Mouse (Mus musculus): Measurements from ENCODE around the gene Fgfr2. TPM values are rescaled to one million over a fixed set of nuclear protein-coding genes. Genes with fewer than 3 reads are reported as not detected.

The Fgfr2 gene
- polyA plus RNA-seq, 1 experiment from 2014 or later = 110 TPM

DNA sequence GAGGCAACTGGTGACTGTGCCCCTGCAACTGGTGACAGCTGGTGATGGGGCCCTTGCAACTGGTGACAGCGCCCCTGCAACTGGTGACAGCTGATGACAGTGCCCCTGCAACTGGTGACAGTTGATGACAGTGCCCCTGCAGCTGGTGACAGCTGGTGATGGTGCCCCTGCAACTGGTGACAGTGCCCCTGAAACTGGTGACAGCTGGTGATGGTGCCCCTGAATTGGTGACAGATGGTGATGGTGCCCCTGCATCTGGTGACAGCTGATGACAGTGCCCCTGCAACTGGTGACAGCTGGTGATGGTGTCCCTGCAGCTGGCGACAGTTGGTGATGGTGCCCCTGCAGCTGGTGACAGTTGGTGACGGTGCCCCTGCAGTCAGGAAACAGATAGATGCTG, 2296.8 kb downstream of the Fgfr2 start:
- H3K4me1 ChIP-seq (ENCODE audit: insufficient read depth, low read depth, low read length) = peaks cover 3% of the 10 kb centered on the region; the same call in 1 of the 2 replicates
- TF ChIP-seq CTCF (IDR thresholded peaks at IDR 0.05) (no peak), EP300 (IDR thresholded peaks at IDR 0.05) (no peak)
- 88% methylated on average over 3 of the region's 3 CpGs for WGBS
- H3K9me3 ChIP-seq (ENCODE audit: low read length) = no peaks in the 10 kb centered on the region
- H3K27me3 ChIP-seq (replicated peaks; ENCODE audit: insufficient read depth, low read length) = no peaks in the 10 kb centered on the region
- ATAC-seq (no peak), DNase-seq (ENCODE audit: low spot score) (no peak)
- no peak overlapping the region for H3K27ac ChIP-seq (ENCODE audit: low read length)
- H3K36me3 ChIP-seq (ENCODE audit: insufficient read depth, low read length) = no peaks in the 10 kb centered on the region
- H3K9ac ChIP-seq (replicated peaks; ENCODE audit: low read depth) = no peak overlapping the region
- no peak overlapping the region for H3K4me2 ChIP-seq (replicated peaks; ENCODE audit: low read depth, low read length)
- no peak overlapping the region for H3K4me3 ChIP-seq (ENCODE audit: low read depth, low read length)

DNA sequence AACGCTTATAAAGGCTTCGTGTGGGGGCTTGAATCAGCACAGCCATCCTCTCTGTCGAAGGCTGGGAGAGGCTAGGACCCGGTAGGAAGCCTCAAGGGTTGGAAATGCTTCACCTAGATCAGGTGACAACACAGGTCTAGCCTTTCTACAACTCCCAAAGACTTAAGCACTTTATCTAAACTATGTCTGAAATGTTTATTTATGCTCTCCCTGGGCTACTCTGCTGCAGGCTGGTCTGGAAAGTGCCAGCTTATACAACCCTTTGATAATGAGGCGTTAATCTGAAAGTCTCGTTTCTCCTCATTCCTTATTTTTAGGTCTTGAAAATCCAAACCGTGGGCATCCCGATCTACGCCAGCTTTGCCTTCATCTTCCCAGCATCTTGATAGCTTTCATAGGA, 2299.2 kb downstream of the Fgfr2 start:
- peaks cover 3% of the 10 kb centered on the region; the same call in 1 of the 2 replicates for H3K4me1 ChIP-seq (ENCODE audit: insufficient read depth, low read depth, low read length)
- 21% methylated on average over 9 of the region's 9 CpGs for WGBS
- H3K4me3 ChIP-seq (ENCODE audit: low read depth, low read length) = no peak overlapping the region
- TF ChIP-seq CTCF (IDR thresholded peaks at IDR 0.05) = no peak
- peak; percentile 72 for TF ChIP-seq EP300 (IDR thresholded peaks at IDR 0.05)
- no peak overlapping the region for H3K9ac ChIP-seq (replicated peaks; ENCODE audit: low read depth)
- peak; percentile 76 for ATAC-seq
- H3K27me3 ChIP-seq (replicated peaks; ENCODE audit: insufficient read depth, low read length) = no peaks in the 10 kb centered on the region
- H3K4me2 ChIP-seq (replicated peaks; ENCODE audit: low read depth, low read length) = no peak overlapping the region
- peak; percentile 68 for DNase-seq (ENCODE audit: low spot score)
- no peaks in the 10 kb centered on the region for H3K36me3 ChIP-seq (ENCODE audit: insufficient read depth, low read length)
- H3K27ac ChIP-seq (ENCODE audit: low read length) = peak overlapping the region; percentile 39
- H3K9me3 ChIP-seq (ENCODE audit: low read length) = no peaks in the 10 kb centered on the region

DNA sequence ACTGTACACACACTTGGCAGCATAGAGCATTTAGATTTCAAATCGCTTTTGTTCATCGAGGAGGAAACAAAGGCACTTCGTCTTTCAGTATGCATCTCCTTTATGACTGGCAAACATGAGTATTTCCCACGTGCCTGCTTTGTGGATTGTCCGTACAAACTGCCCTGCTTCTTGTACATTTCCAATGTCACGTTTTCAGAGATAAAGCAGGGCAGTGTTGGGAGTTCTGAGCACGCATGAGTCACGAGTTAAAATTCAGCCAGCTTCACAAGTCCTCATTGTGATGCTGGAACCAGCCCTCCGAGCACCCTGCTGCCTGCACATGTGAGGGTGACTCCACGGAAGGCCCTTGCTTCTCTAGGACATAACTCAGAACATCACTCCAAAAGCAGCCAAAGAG, 2303.5 kb downstream of the Fgfr2 start:
- Histone ChIP-seq H3K9me3 (ENCODE audit: low read length) (no peaks in the 10 kb centered on the region), H3K27ac (ENCODE audit: low read length) (no peak overlapping the region; the same call in 1 of the 2 replicates), H3K4me1 (ENCODE audit: insufficient read depth, low read depth, low read length) (peaks cover 3% of the 10 kb centered on the region; the same call in 1 of the 2 replicates), H3K36me3 (ENCODE audit: insufficient read depth, low read length) (no peaks in the 10 kb centered on the region), H3K4me2 (replicated peaks; ENCODE audit: low read depth, low read length) (no peak overlapping the region), H3K4me3 (ENCODE audit: low read depth, low read length) (no peak overlapping the region), H3K27me3 (replicated peaks; ENCODE audit: insufficient read depth, low read length) (no peaks in the 10 kb centered on the region), H3K9ac (replicated peaks; ENCODE audit: low read depth) (no peak overlapping the region)
- TF ChIP-seq CTCF (IDR thresholded peaks at IDR 0.05) (no peak), EP300 (IDR thresholded peaks at IDR 0.05) (no peak)
- ATAC-seq (peak; percentile 46), DNase-seq (ENCODE audit: low spot score) (peak; percentile 49)
- 45% methylated on average over 10 of the region's 10 CpGs for WGBS

DNA sequence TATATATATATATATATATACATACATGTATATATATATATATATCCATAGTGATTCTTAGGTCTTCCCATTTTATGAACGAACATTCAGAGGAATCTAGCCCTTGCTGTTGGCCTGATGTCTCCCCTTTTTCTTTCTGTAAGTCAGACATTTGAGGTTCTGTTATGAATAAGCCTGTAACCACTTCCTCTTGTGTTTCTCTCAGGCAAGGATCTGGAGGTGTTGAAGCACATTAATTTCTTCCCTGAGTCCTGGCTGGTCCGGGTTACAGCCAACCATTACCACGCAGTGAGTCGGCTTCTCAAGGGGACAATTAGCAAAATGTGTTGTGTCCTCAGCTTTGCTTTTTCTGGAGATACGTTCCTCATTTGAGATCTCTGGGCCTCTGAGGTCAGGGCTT, 2304.3 kb downstream of the Fgfr2 start:
- H3K4me3 ChIP-seq (ENCODE audit: low read depth, low read length) = no peak overlapping the region
- no peaks in the 10 kb centered on the region for H3K27me3 ChIP-seq (replicated peaks; ENCODE audit: insufficient read depth, low read length)
- 0 out of 2 replicates have a peak overlapping the region, but pooled peaks have one; percentile 26 for H3K27ac ChIP-seq (ENCODE audit: low read length)
- H3K4me2 ChIP-seq (replicated peaks; ENCODE audit: low read depth, low read length) = no peak overlapping the region
- ATAC-seq (no peak), DNase-seq (ENCODE audit: low spot score) (no peak)
- H3K9me3 ChIP-seq (ENCODE audit: low read length) = no peaks in the 10 kb centered on the region
- no peaks in the 10 kb centered on the region for H3K4me1 ChIP-seq (ENCODE audit: insufficient read depth, low read depth, low read length)
- H3K9ac ChIP-seq (replicated peaks; ENCODE audit: low read depth) = no peak overlapping the region
- H3K36me3 ChIP-seq (ENCODE audit: insufficient read depth, low read length) = no peaks in the 10 kb centered on the region
- no peak for TF ChIP-seq EP300 (IDR thresholded peaks at IDR 0.05)
- no peak for TF ChIP-seq CTCF (IDR thresholded peaks at IDR 0.05)
- 62% methylated on average over 5 of the region's 5 CpGs for WGBS

DNA sequence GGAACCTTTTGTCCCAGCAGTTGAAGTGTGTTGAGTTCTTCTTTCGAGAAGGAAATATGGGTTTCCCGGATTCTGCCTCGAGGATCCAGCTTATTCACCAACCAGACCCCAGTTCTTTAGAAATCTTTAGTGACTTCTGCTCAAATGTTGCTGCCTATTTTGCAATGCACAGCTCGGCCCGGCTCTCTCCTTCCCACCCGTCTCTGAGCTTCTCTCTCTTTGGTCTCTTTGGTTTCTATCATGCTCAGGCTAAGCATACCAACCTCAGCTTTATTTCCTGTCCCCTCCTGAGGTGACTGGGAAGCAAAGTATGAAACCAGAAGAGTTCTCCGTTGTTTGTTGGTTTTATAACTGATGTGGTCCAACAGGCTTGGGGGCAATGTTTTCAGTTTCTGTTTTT, 2306.9 kb downstream of the Fgfr2 start:
- 72% methylated on average over 7 of the region's 7 CpGs for WGBS
- Histone ChIP-seq H3K27me3 (replicated peaks; ENCODE audit: insufficient read depth, low read length) (no peaks in the 10 kb centered on the region), H3K9me3 (ENCODE audit: low read length) (no peaks in the 10 kb centered on the region), H3K36me3 (ENCODE audit: insufficient read depth, low read length) (no peaks in the 10 kb centered on the region), H3K9ac (replicated peaks; ENCODE audit: low read depth) (no peak overlapping the region), H3K4me3 (ENCODE audit: low read depth, low read length) (no peak overlapping the region), H3K27ac (ENCODE audit: low read length) (no peak overlapping the region), H3K4me2 (replicated peaks; ENCODE audit: low read depth, low read length) (no peak overlapping the region), H3K4me1 (ENCODE audit: insufficient read depth, low read depth, low read length) (no peaks in the 10 kb centered on the region)
- ATAC-seq (no peak), DNase-seq (ENCODE audit: low spot score) (no peak)
- TF ChIP-seq CTCF (IDR thresholded peaks at IDR 0.05) = no peak

DNA sequence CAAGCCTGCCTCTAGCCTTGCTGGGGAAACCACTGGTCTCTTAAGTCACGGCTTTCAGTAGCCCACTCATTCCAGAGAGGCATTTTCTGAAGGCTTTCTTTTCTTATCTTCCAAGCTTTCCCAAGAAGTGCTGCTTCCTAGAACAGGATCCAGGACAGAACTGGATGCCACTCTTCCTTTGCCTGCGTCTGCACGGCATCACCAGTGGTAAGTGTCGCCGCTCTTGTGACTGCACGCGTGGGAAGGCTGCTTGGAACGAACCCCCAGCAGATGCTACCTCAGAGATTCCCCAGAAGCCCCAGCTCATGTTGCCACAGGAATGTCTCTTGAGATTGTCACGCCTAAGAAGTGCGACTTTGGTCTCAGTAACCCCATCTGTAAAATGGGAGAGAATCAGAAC, 2307.5 kb downstream of the Fgfr2 start:
- Histone ChIP-seq H3K4me2 (replicated peaks; ENCODE audit: low read depth, low read length) (no peak overlapping the region), H3K27ac (ENCODE audit: low read length) (no peak overlapping the region), H3K9ac (replicated peaks; ENCODE audit: low read depth) (no peak overlapping the region), H3K27me3 (replicated peaks; ENCODE audit: insufficient read depth, low read length) (no peaks in the 10 kb centered on the region), H3K9me3 (ENCODE audit: low read length) (no peaks in the 10 kb centered on the region), H3K36me3 (ENCODE audit: insufficient read depth, low read length) (no peaks in the 10 kb centered on the region), H3K4me1 (ENCODE audit: insufficient read depth, low read depth, low read length) (no peaks in the 10 kb centered on the region), H3K4me3 (ENCODE audit: low read depth, low read length) (no peak overlapping the region)
- ATAC-seq (no peak), DNase-seq (ENCODE audit: low spot score) (no peak)
- TF ChIP-seq EP300 (IDR thresholded peaks at IDR 0.05) (no peak), CTCF (IDR thresholded peaks at IDR 0.05) (no peak)
- 95% methylated on average over 10 of the region's 10 CpGs for WGBS

DNA sequence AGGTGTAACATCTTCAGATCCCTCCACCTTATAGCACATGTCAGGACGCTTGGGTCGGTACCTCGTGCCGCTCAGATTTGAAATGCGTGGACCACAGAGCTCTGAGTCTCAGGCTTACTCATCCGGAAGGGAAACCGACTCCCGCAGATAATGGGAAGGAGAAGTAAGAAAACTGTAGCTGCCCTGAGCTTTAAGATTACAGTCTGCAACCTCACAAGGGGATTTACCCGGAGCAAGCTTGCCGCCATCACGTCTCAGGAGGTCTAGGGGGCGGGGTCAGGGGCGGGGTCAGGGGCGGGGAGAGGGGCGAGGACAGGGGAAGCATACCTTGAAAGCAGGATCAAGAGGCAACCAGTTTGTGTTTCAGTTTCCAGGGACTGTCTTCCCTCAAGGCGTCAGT, 2310.7 kb downstream of the Fgfr2 start:
- no peak for TF ChIP-seq EP300 (IDR thresholded peaks at IDR 0.05)
- TF ChIP-seq CTCF (IDR thresholded peaks at IDR 0.05) = no peak
- H3K4me1 ChIP-seq (ENCODE audit: insufficient read depth, low read depth, low read length) = peaks cover 4% of the 10 kb centered on the region; the same call in 1 of the 2 replicates
- H3K4me3 ChIP-seq (ENCODE audit: low read depth, low read length) = no peak overlapping the region
- H3K27me3 ChIP-seq (replicated peaks; ENCODE audit: insufficient read depth, low read length) = no peaks in the 10 kb centered on the region
- no peak overlapping the region for H3K9ac ChIP-seq (replicated peaks; ENCODE audit: low read depth)
- H3K9me3 ChIP-seq (ENCODE audit: low read length) = no peaks in the 10 kb centered on the region
- H3K27ac ChIP-seq (ENCODE audit: low read length) = no peak overlapping the region
- H3K36me3 ChIP-seq (ENCODE audit: insufficient read depth, low read length) = no peaks in the 10 kb centered on the region
- WGBS = 39% methylated on average over 16 of the region's 16 CpGs
- no peak overlapping the region for H3K4me2 ChIP-seq (replicated peaks; ENCODE audit: low read depth, low read length)
- ATAC-seq (no peak), DNase-seq (ENCODE audit: low spot score) (no peak)
